Mouse (Mus musculus): ENCODE results near the gene Ksr1. TPM values are rescaled to one million over a fixed set of nuclear protein-coding genes. Genes with fewer than 3 reads are reported as not detected.
A peak's percentile ranks its signal among the peaks of the same experiment; 100 is the strongest.

The Ksr1 gene
- polyA plus RNA-seq, 1 experiment from 2014 or later, result 3.7 TPM

DNA sequence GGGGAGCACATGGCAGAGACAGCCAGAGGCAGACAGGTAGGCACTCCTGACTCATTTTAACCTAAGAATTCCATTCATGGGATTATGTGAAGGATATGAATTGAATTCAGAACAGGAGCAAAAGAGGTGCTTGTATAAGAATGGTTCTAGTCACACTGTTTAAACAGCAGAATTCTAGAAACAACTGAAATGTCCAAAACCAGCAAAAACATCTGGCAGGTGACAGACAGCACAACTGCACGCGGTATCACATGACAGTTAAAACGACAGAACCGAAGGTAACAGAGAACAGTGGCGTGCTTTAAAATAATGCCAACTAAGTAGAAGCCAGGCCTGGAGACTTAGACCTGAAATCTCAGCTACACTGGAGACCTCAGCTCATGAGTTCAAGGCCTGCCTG lies 13.2 kb downstream of the Ksr1 start:
- Histone ChIP-seq H3K9ac (no peak overlapping the region), H3K27ac (no peak overlapping the region), H3K9me3 (no peaks in the 10 kb centered on the region), H3K27me3 (replicated peaks) (no peaks in the 10 kb centered on the region), H3K4me1 (peaks cover 16% of the 10 kb centered on the region), H3K4me2 (replicated peaks) (no peak overlapping the region), H3K4me3 (no peak overlapping the region), H3K36me3 (no peaks in the 10 kb centered on the region)
- no peak for ATAC-seq (ENCODE audit: low FRiP score, low read depth)
- WGBS, result 89% methylated on average over 5 of the region's 5 CpGs

DNA sequence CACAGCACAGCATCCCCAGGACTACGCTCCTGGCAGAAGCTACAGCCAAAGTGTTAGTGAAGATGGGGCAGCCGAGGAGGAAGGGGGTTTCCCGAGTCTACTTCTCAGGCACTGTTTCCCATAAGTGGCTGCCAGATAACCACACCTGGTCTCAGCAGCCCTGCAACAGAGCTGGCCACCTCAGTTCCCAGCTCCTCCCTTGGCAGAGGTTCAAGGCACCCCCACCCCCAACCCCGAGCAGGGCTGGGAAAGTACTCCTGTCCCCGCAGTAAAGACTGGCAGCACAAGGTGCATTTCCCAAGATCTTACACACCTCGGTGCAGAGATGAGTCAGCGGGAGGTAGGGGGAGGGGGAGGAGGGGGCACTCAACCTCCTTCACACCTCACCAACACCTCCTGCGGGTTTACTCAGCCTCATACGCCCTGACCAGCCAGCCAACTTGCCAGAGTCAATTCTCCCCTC lies 14.2 kb downstream of the Ksr1 start:
- no peak for ATAC-seq (ENCODE audit: low FRiP score, low read depth)
- 66% methylated on average over 9 of the region's 9 CpGs for WGBS
- H3K4me3 ChIP-seq, result no peak overlapping the region

DNA sequence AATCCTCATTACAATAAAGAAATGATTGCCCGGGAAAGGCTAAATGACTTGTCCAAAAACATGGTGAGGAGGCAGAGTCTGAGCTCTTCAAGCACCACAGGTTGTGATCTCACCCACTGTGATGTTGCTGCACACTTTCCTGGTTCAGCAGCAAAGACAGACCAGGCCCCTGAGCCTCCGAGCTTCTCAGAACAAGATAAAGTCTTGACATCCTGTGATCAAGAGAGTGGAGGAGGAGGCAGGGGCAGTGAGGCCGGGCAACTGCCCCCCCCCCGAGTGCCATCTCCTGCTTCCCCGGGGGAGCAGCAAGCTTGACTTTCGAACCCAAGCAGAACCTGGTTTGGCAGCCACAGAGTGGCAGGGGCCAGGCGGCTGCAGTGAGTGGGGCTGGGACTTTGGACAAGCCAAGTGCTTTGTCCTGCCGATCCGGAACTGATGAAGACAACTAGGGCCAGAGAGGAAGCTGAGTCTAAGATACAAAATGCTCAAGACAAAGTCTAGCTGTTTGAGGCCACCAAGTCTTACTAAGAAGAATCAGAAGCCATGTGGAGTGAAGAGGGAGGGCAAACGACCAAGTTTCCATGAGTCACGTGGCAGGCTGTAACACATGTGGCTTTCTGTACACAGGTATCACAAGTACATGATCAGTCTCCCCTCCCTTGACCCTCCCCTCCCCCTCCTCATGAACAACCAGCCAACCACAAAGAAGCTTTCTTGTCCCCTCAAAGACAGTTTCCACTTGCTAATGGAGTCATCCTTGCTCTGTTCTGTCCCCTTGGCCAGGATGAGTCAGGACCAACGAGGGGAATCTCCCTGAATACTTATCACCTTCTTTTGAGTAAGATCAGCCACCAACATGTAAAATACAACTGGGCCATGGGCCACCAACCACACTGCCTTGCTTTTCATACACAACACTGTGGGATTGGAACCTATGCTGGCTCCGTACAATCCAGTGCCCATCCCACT lies 16.5 kb downstream of the Ksr1 start:
- H3K4me2 ChIP-seq (replicated peaks), result no peak overlapping the region
- H3K9me3 ChIP-seq, result no peaks in the 10 kb centered on the region
- no peaks in the 10 kb centered on the region for H3K27me3 ChIP-seq (replicated peaks)
- H3K4me3 ChIP-seq, result no peak overlapping the region
- H3K4me1 ChIP-seq, result peaks cover 12% of the 10 kb centered on the region
- 84% methylated on average over 13 of the region's 13 CpGs for WGBS
- ATAC-seq (ENCODE audit: low FRiP score, low read depth), result no peak
- H3K9ac ChIP-seq, result no peak overlapping the region
- no peaks in the 10 kb centered on the region for H3K36me3 ChIP-seq
- H3K27ac ChIP-seq, result no peak overlapping the region

More for the DNA sequence above, 14.2 kb downstream of the Ksr1 start:
- no peaks in the 10 kb centered on the region for H3K27me3 ChIP-seq (replicated peaks)
- H3K36me3 ChIP-seq, result no peaks in the 10 kb centered on the region
- H3K4me2 ChIP-seq (replicated peaks), result no peak overlapping the region
- H3K9ac ChIP-seq, result no peak overlapping the region
- no peaks in the 10 kb centered on the region for H3K9me3 ChIP-seq
- no peak overlapping the region for H3K27ac ChIP-seq
- peaks cover 16% of the 10 kb centered on the region for H3K4me1 ChIP-seq

DNA sequence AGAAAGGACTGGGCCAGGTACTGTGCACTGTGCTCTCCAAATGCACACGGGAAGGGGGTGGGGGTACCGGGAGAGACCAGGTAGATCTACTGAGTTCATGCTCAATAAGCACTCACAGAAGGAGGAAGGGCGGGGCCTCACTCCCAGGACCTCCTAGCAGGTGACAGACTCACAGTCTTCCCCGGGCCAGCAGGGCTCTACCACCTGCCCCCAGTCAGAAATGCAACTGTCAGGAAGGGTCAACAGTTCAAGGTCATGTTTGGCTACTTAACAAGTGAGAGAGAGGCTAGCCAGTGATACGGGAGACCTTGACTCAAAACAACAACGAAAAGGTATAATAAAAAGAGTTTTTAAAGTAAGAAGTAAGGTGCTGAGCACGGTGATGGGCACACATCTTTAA lies 18.0 kb downstream of the Ksr1 start:
- Histone ChIP-seq H3K4me1 (peaks cover 12% of the 10 kb centered on the region), H3K4me3 (no peak overlapping the region), H3K27ac (no peak overlapping the region), H3K9me3 (no peaks in the 10 kb centered on the region), H3K27me3 (replicated peaks) (no peaks in the 10 kb centered on the region), H3K36me3 (no peaks in the 10 kb centered on the region), H3K9ac (no peak overlapping the region), H3K4me2 (replicated peaks) (no peak overlapping the region)
- ATAC-seq (ENCODE audit: low FRiP score, low read depth), result no peak
- 91% methylated on average over 7 of the region's 7 CpGs for WGBS

DNA sequence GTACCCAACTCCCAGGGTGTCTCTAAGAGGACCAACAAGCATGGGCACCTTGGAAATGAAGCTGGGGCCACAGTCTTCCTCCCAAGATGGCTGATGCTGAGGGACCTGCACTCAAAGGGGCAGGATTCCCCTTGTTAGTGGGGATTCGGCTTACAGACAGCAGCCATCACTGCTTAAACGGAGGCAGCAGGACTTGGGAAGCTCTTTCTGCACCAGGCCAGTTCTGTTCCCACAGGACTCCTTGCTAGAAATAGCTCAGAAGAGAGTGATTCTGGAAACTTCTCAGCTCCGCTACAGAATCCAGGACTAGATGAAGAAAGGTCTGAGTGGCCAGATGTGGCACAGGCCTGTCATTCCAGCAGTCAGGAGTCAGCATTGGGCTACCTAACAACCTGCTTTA lies 19.2 kb downstream of the Ksr1 start:
- WGBS, result 84% methylated on average over 3 of the region's 3 CpGs
- ATAC-seq (ENCODE audit: low FRiP score, low read depth), result no peak
- Histone ChIP-seq H3K9me3 (no peaks in the 10 kb centered on the region), H3K27ac (no peak overlapping the region), H3K9ac (no peak overlapping the region), H3K4me3 (no peak overlapping the region), H3K4me1 (peaks cover 9% of the 10 kb centered on the region), H3K27me3 (replicated peaks) (no peaks in the 10 kb centered on the region), H3K36me3 (no peaks in the 10 kb centered on the region), H3K4me2 (replicated peaks) (no peak overlapping the region)

DNA sequence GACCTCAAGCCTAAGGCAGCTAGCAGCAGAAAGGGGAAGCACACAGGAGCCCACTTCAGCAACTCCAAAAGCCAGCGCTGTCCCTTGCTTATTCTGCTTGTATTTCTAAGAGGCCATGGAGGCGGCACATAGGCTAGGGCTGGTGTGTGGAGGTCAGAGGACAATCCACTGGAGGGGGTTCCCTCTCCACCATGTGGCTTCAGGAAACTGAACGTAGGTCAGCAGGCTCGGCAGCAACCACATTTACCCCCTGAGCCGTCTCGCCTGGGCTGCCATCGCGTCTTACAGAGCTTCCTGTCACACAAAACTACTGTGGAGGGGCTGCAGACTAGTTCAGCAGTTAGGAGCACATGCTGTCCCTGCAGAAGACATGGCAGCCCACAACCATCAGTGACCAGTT lies 20.4 kb downstream of the Ksr1 start:
- ATAC-seq (ENCODE audit: low FRiP score, low read depth), result no peak
- WGBS, result 85% methylated on average over 8 of the region's 8 CpGs
- Histone ChIP-seq H3K27ac (no peak overlapping the region), H3K27me3 (replicated peaks) (no peaks in the 10 kb centered on the region), H3K4me3 (no peak overlapping the region), H3K9ac (no peak overlapping the region), H3K9me3 (no peaks in the 10 kb centered on the region), H3K36me3 (no peaks in the 10 kb centered on the region), H3K4me2 (replicated peaks) (no peak overlapping the region), H3K4me1 (peaks cover 5% of the 10 kb centered on the region)

DNA sequence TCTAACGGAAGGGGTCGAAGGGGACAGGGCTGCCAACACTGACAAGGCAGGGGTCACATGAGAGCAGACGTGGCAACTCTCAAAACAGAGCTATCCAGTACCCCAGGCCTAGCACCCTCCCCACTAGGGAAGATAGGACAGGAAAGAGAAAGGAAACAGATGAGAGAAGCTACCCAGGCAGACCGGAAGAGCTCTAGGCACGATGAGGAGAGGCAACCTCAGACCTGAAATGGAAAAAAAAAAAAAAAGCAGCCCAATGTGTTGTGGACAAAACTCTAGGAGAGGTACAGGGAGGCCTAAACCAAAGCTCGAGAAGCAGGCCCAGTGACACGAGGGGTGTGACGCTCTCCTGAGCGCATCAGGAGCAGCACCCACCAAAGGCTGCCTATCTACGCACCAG lies 23.7 kb downstream of the Ksr1 start:
- Histone ChIP-seq H3K4me1 (peaks cover 12% of the 10 kb centered on the region), H3K9ac (no peak overlapping the region), H3K27me3 (replicated peaks) (no peaks in the 10 kb centered on the region), H3K4me2 (replicated peaks) (no peak overlapping the region), H3K36me3 (no peaks in the 10 kb centered on the region), H3K4me3 (no peak overlapping the region), H3K9me3 (no peaks in the 10 kb centered on the region), H3K27ac (no peak overlapping the region)
- WGBS, result 88% methylated on average over 10 of the region's 10 CpGs
- ATAC-seq (ENCODE audit: low FRiP score, low read depth), result no peak

DNA sequence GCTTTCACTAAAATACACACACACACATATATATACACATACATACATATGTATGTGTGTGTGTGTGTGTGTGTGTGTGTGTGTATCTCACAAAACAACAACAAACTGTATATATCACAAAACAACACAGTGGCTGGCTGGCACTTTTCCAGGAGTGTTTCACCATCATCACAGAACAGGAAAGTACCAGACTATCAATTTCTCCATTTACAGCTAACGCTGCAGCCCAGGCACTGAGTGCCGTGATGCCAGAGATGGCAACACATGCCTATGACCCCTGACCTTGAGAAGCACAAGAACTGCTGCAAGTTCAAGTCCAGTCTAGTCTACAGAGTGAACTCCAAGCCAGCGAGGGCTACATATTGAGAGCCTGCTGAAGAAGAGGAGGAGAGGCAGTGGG lies 26.1 kb downstream of the Ksr1 start:
- Histone ChIP-seq H3K9me3 (no peaks in the 10 kb centered on the region), H3K4me2 (replicated peaks) (no peak overlapping the region), H3K4me3 (no peak overlapping the region), H3K27me3 (replicated peaks) (no peaks in the 10 kb centered on the region), H3K9ac (no peak overlapping the region), H3K27ac (no peak overlapping the region), H3K36me3 (no peaks in the 10 kb centered on the region), H3K4me1 (peaks cover 27% of the 10 kb centered on the region)
- no peak for ATAC-seq (ENCODE audit: low FRiP score, low read depth)
- WGBS, result 72% methylated on average over 3 of the region's 3 CpGs

DNA sequence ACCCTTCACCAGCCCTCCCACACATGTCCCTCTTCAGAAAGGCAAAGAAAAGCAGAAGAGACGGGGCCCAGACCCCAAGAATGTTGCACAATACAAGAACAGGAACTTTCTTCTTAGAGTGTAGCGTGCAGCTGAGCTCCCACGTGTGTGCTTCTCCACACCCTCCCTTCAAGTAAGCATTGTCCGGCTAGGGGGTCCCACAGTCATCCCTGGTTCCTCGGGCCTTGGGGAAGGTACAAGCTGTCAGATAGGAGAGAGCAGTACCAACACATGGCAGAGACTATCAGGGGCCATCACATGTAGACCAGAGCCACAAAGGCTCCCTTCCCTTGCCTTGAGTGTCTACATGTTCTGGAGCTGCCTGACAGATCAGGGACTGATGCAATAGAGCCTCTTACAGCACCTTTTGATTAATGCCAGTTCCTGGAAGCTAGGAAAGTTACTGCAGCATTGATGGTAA lies 27.3 kb downstream of the Ksr1 start:
- ATAC-seq (ENCODE audit: low FRiP score, low read depth), result no peak
- Histone ChIP-seq H3K27ac (no peak overlapping the region), H3K9ac (no peak overlapping the region), H3K36me3 (no peaks in the 10 kb centered on the region), H3K27me3 (replicated peaks) (no peaks in the 10 kb centered on the region), H3K4me3 (no peak overlapping the region), H3K9me3 (no peaks in the 10 kb centered on the region), H3K4me1 (peaks cover 27% of the 10 kb centered on the region), H3K4me2 (replicated peaks) (no peak overlapping the region)
- WGBS, result 67% methylated on average over 5 of the region's 5 CpGs

DNA sequence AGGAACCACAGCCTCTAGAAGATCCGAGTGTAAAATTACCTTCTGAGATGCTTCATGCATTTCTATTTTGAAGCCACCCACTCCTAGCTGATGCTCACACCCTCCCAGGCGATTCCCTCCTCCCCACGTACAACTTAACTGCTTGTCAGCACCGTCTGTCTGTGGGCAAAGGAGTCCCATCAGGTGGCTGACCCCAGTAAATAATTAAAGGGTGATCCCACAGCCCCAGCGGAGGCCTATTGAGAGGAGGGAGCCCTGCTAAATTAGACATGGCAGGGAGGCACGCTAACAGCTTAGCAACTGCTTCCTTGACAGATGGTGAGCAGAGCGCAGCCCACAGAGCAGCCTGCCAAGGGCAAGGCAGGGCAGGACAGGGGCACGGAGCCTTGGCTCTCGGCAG lies 29.5 kb downstream of the Ksr1 start:
- Histone ChIP-seq H3K4me1 (peaks cover 36% of the 10 kb centered on the region), H3K27me3 (replicated peaks) (no peaks in the 10 kb centered on the region), H3K4me2 (replicated peaks) (0 out of 2 replicates have a peak overlapping the region, but pooled peaks have one; percentile 22), H3K4me3 (no peak overlapping the region), H3K36me3 (no peaks in the 10 kb centered on the region), H3K9ac (0 out of 2 replicates have a peak overlapping the region, but pooled peaks have one; percentile 3), H3K27ac (no peak overlapping the region), H3K9me3 (no peaks in the 10 kb centered on the region)
- ATAC-seq (ENCODE audit: low FRiP score, low read depth), result 0 out of 2 replicates have a peak, but pooled peaks have one; percentile 37
- 9% methylated on average over 9 of the region's 9 CpGs for WGBS

DNA sequence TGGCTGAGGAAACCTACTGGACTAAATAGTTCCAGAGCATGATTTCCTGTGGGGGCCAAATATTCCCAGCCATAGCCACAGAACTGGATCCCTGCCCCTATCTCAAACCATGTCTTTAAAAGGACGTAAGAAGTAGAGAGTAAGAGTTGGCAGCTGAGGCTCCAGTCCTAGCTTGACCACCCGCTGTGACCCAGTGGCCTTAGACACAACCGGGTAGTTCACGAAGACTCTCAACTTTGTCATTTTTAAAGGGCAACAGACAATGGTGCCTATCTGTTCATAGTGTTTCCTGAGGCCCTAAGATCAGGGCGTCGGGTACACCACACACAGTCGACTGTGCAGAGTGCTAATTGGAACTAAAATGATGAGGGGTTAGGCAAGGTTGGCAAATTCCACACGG lies 30.5 kb downstream of the Ksr1 start:
- no peaks in the 10 kb centered on the region for H3K36me3 ChIP-seq
- WGBS, result 75% methylated on average over 8 of the region's 8 CpGs
- no peak overlapping the region for H3K4me2 ChIP-seq (replicated peaks)
- H3K4me1 ChIP-seq, result peaks cover 36% of the 10 kb centered on the region
- H3K9me3 ChIP-seq, result no peaks in the 10 kb centered on the region
- no peak overlapping the region for H3K27ac ChIP-seq
- H3K9ac ChIP-seq, result no peak overlapping the region
- H3K27me3 ChIP-seq (replicated peaks), result no peaks in the 10 kb centered on the region
- H3K4me3 ChIP-seq, result no peak overlapping the region
- ATAC-seq (ENCODE audit: low FRiP score, low read depth), result no peak

DNA sequence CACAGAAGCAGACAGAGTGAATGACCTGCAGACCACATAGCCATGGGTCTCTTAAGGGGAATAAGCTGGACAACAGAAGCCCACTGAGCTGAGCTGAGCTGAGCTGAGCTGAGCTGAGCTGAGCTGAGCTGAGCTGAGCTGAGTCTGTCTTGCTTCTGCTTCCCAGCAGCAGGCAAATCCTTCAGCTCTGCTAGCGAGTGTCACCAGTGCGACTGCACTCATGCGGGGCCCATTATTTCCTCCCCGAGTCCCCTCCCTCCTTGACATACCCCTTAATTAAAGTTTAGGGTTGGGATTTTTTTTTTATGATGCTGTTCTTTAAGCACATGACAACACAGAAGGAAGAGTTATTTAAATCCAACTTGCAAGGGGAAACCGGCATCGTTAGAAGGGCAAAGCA lies 32.1 kb downstream of the Ksr1 start:
- WGBS, result 68% methylated on average over 6 of the region's 6 CpGs
- peaks cover 32% of the 10 kb centered on the region for H3K4me1 ChIP-seq
- no peak overlapping the region for H3K27ac ChIP-seq
- no peak overlapping the region for H3K4me3 ChIP-seq
- no peaks in the 10 kb centered on the region for H3K9me3 ChIP-seq
- no peak for ATAC-seq (ENCODE audit: low FRiP score, low read depth)
- H3K27me3 ChIP-seq (replicated peaks), result no peaks in the 10 kb centered on the region
- H3K9ac ChIP-seq, result no peak overlapping the region
- no peaks in the 10 kb centered on the region for H3K36me3 ChIP-seq
- no peak overlapping the region for H3K4me2 ChIP-seq (replicated peaks)

DNA sequence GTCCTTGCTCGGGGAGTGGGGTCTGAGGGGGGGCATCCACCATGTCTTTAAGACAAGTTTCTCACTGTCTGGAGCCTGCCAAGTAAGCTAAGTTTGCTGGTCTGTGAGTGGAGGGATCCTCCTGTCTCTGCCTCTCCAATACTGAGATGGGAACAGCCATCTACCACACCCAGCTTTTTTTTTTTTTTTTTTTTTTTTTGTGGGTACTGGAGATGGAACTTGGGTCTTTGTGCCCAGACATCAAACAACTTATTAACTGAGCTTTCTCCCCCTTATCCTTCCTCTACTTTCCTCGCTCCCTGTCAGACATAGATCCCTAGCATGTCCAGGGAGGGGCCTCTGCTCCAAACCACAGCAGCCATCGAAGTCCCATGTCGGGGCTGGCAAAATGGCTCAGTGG lies 32.8 kb downstream of the Ksr1 start:
- H3K27ac ChIP-seq, result no peak overlapping the region
- no peak for ATAC-seq (ENCODE audit: low FRiP score, low read depth)
- 84% methylated on average over 4 of the region's 4 CpGs for WGBS

More for the DNA sequence above, 32.8 kb downstream of the Ksr1 start:
- Histone ChIP-seq H3K4me1 (peaks cover 29% of the 10 kb centered on the region), H3K4me3 (no peak overlapping the region), H3K9me3 (no peaks in the 10 kb centered on the region), H3K27me3 (replicated peaks) (no peaks in the 10 kb centered on the region), H3K4me2 (replicated peaks) (no peak overlapping the region), H3K9ac (no peak overlapping the region), H3K36me3 (no peaks in the 10 kb centered on the region)
